Mouse (Mus musculus): ENCODE measurements around the gene Stox1. TPM values are rescaled to one million over a fixed set of nuclear protein-coding genes. Genes with fewer than 3 reads are reported as not detected.

Gene Stox1
- polyA plus RNA-seq, 1 experiment: not detected

DNA sequence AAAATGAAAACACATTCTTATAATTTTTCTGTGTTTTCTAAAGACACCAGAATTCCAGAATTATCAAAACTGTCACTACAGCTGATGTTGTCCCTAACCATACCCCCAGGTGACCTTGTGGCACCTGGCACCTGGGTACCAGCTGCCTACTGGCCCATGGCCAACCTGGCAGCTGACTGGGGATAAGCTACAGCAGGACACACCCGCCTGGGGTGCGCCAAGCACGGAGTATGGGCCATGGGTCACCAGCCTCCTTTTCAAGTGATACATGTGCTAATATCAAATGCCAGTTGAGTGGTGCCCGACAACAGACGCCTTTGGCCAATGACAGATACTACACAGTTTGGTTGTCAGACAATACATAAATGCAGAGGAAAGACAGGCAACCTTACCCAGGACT is 48.6 kb downstream of the Stox1 start:
- Histone ChIP-seq H3K79me3 (ENCODE audit: low read depth) (no peaks in the 10 kb centered on the region), H3K27me3 (ENCODE audit: control insufficient read depth, insufficient read depth, insufficient read length) (peaks cover 13% of the 10 kb centered on the region), H3K79me2 (ENCODE audit: control insufficient read depth, insufficient read depth) (no peaks in the 10 kb centered on the region), H3K4me3 (ENCODE audit: insufficient read depth, poor library complexity, severe bottlenecking) (no peak overlapping the region), H3K36me3 (ENCODE audit: control insufficient read depth, insufficient read depth) (no peaks in the 10 kb centered on the region), H3ac (ENCODE audit: control insufficient read depth, insufficient read length, low read depth) (no peak overlapping the region)
- no peak for TF ChIP-seq MYOD1 (IDR thresholded peaks at IDR 0.05; ENCODE audit: control insufficient read depth, insufficient read length, low read depth)
- no peak for TF ChIP-seq FOSL1 (IDR thresholded peaks at IDR 0.05; ENCODE audit: insufficient read depth, low read length, poor library complexity, severe bottlenecking)
- TF ChIP-seq CTCF (IDR thresholded peaks at IDR 0.05; ENCODE audit: control insufficient read depth, insufficient read depth, insufficient read length): no peak
- no peak for TF ChIP-seq USF1 (IDR thresholded peaks at IDR 0.05; ENCODE audit: low read depth)
- TF ChIP-seq CEBPB (IDR thresholded peaks at IDR 0.05; ENCODE audit: low read depth): no peak

- TF ChIP-seq CEBPB (IDR thresholded peaks at IDR 0.05; ENCODE audit: low read depth): no peak
- TF ChIP-seq MYOG (IDR thresholded peaks at IDR 0.05; ENCODE audit: control insufficient read depth, extremely low read depth, insufficient read length): no peak
- no peak for TF ChIP-seq CTCF (IDR thresholded peaks at IDR 0.05; ENCODE audit: control insufficient read depth, insufficient read depth, insufficient read length)
- TF ChIP-seq FOSL1 (IDR thresholded peaks at IDR 0.05; ENCODE audit: insufficient read depth, low read length, poor library complexity, severe bottlenecking): no peak
- TF ChIP-seq MYOD1 (IDR thresholded peaks at IDR 0.05; ENCODE audit: control insufficient read depth, insufficient read length, low read depth): no peak
- TF ChIP-seq USF1 (IDR thresholded peaks at IDR 0.05; ENCODE audit: low read depth): no peak
- TF ChIP-seq MAX (IDR thresholded peaks at IDR 0.05): no peak
- H3K27me3 ChIP-seq (ENCODE audit: control insufficient read depth, insufficient read depth, insufficient read length): peaks cover 16% of the 10 kb centered on the region
- H3K4me3 ChIP-seq (ENCODE audit: insufficient read depth, poor library complexity, severe bottlenecking): no peak overlapping the region
- no peak overlapping the region for H3ac ChIP-seq (ENCODE audit: control insufficient read depth, insufficient read length, low read depth)
- no peaks in the 10 kb centered on the region for H3K36me3 ChIP-seq (ENCODE audit: control insufficient read depth, insufficient read depth)
- H3K79me2 ChIP-seq (ENCODE audit: control insufficient read depth, insufficient read depth): no peaks in the 10 kb centered on the region
- no peaks in the 10 kb centered on the region for H3K79me3 ChIP-seq (ENCODE audit: low read depth)
Measured at GRCm38 (mm10) chr10:62676196-62676595, 49.7 kb downstream of the Stox1 start.

- Histone ChIP-seq H3K79me2 (ENCODE audit: control insufficient read depth, insufficient read depth) (no peaks in the 10 kb centered on the region), H3K36me3 (ENCODE audit: control insufficient read depth, insufficient read depth) (no peaks in the 10 kb centered on the region), H3K4me3 (ENCODE audit: insufficient read depth, poor library complexity, severe bottlenecking) (no peak overlapping the region), H3ac (ENCODE audit: control insufficient read depth, insufficient read length, low read depth) (no peak overlapping the region), H3K79me3 (ENCODE audit: low read depth) (no peaks in the 10 kb centered on the region), H3K27me3 (ENCODE audit: control insufficient read depth, insufficient read depth, insufficient read length) (peaks cover 42% of the 10 kb centered on the region)
- TF ChIP-seq MYOD1 (IDR thresholded peaks at IDR 0.05; ENCODE audit: control insufficient read depth, insufficient read length, low read depth) (no peak), FOSL1 (IDR thresholded peaks at IDR 0.05; ENCODE audit: insufficient read depth, low read length, poor library complexity, severe bottlenecking) (no peak), MYOG (IDR thresholded peaks at IDR 0.05; ENCODE audit: control insufficient read depth, extremely low read depth, insufficient read length) (no peak), CTCF (IDR thresholded peaks at IDR 0.05; ENCODE audit: control insufficient read depth, insufficient read depth, insufficient read length) (no peak), USF1 (IDR thresholded peaks at IDR 0.05; ENCODE audit: low read depth) (no peak), CEBPB (IDR thresholded peaks at IDR 0.05; ENCODE audit: low read depth) (no peak), MAX (IDR thresholded peaks at IDR 0.05) (no peak)
Measured at GRCm38 (mm10) chr10:62672359-62672758, 53.6 kb downstream of the Stox1 start.

DNA sequence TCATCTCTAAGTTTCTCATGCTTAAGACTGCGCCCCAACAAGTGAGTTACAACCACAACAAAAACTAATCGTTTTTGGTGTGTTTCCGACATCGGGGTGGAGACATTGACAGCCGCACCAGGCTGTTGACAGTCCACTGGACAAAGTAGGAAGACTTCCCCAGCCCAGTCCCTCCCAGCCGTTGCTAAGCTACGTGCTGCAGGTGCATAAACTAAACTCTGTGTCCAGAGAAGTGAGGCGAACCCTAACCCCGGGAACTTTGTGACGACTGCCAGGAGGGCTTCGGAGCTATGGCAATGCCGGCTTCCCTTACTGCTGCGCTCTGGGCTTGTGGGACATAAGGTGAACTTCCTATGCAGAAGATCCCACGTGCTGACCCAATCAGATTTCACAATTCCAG is 56.7 kb downstream of the Stox1 start:
- Histone ChIP-seq H3K79me2 (ENCODE audit: control insufficient read depth, insufficient read depth) (no peaks in the 10 kb centered on the region), H3K4me3 (ENCODE audit: insufficient read depth, poor library complexity, severe bottlenecking) (no peak overlapping the region), H3K79me3 (ENCODE audit: low read depth) (no peaks in the 10 kb centered on the region), H3K27me3 (ENCODE audit: control insufficient read depth, insufficient read depth, insufficient read length) (peaks cover 53% of the 10 kb centered on the region), H3ac (ENCODE audit: control insufficient read depth, insufficient read length, low read depth) (no peak overlapping the region), H3K36me3 (ENCODE audit: control insufficient read depth, insufficient read depth) (no peaks in the 10 kb centered on the region)
- no peak for TF ChIP-seq FOSL1 (IDR thresholded peaks at IDR 0.05; ENCODE audit: insufficient read depth, low read length, poor library complexity, severe bottlenecking)

DNA sequence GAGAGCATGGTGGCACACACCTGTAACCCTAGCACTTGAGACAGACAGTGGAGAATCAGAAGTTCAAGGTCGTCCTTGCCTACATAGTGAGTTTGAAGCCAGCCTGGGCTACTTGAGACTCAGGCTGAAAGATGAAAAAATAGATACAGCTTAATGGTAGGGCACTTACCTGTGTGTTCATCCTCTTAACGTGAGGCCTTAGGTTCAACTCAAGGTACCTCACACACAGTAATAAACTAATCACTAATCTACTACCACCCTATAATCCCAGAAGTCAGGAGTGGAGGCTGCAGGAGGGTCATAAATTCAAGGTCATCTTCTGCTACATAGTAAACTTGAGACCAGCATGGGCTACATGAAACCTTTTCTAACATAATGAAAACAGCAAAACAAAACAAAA is 57.5 kb downstream of the Stox1 start:
- peaks cover 59% of the 10 kb centered on the region for H3K27me3 ChIP-seq (ENCODE audit: control insufficient read depth, insufficient read depth, insufficient read length)
- H3K79me3 ChIP-seq (ENCODE audit: low read depth): no peaks in the 10 kb centered on the region
- H3K79me2 ChIP-seq (ENCODE audit: control insufficient read depth, insufficient read depth): no peaks in the 10 kb centered on the region
- H3K4me3 ChIP-seq (ENCODE audit: insufficient read depth, poor library complexity, severe bottlenecking): no peak overlapping the region
- no peak overlapping the region for H3ac ChIP-seq (ENCODE audit: control insufficient read depth, insufficient read length, low read depth)
- TF ChIP-seq MAX (IDR thresholded peaks at IDR 0.05) (no peak), MYOD1 (IDR thresholded peaks at IDR 0.05; ENCODE audit: control insufficient read depth, insufficient read length, low read depth) (no peak)
- no peaks in the 10 kb centered on the region for H3K36me3 ChIP-seq (ENCODE audit: control insufficient read depth, insufficient read depth)

GRCm38 (mm10) chr10:62668043-62668442 is 57.9 kb downstream of the Stox1 start:
- H3ac ChIP-seq (ENCODE audit: control insufficient read depth, insufficient read length, low read depth): no peak overlapping the region
- no peaks in the 10 kb centered on the region for H3K79me3 ChIP-seq (ENCODE audit: low read depth)
- TF ChIP-seq CTCF (IDR thresholded peaks at IDR 0.05; ENCODE audit: control insufficient read depth, insufficient read depth, insufficient read length): no peak
- TF ChIP-seq CEBPB (IDR thresholded peaks at IDR 0.05; ENCODE audit: low read depth): no peak
- no peak for TF ChIP-seq MYOD1 (IDR thresholded peaks at IDR 0.05; ENCODE audit: control insufficient read depth, insufficient read length, low read depth)
- TF ChIP-seq MAX (IDR thresholded peaks at IDR 0.05): no peak
- TF ChIP-seq USF1 (IDR thresholded peaks at IDR 0.05; ENCODE audit: low read depth): no peak
- TF ChIP-seq MYOG (IDR thresholded peaks at IDR 0.05; ENCODE audit: control insufficient read depth, extremely low read depth, insufficient read length): no peak
- no peak for TF ChIP-seq FOSL1 (IDR thresholded peaks at IDR 0.05; ENCODE audit: insufficient read depth, low read length, poor library complexity, severe bottlenecking)
- no peak overlapping the region for H3K4me3 ChIP-seq (ENCODE audit: insufficient read depth, poor library complexity, severe bottlenecking)
- peaks cover 59% of the 10 kb centered on the region for H3K27me3 ChIP-seq (ENCODE audit: control insufficient read depth, insufficient read depth, insufficient read length)
- no peaks in the 10 kb centered on the region for H3K36me3 ChIP-seq (ENCODE audit: control insufficient read depth, insufficient read depth)
- no peaks in the 10 kb centered on the region for H3K79me2 ChIP-seq (ENCODE audit: control insufficient read depth, insufficient read depth)
